Mouse (Mus musculus): Measurements from ENCODE around the gene Popdc3. TPM values are rescaled to one million over a fixed set of nuclear protein-coding genes. Genes with fewer than 3 reads are reported as not detected.
A peak's percentile ranks its signal among the peaks of the same experiment; 100 is the strongest.
"Not testable (repeated sequence)": the region's sequence is repeated elsewhere in the genome, so short reads cannot be mapped to it uniquely, and the experiment has no call there.

Popdc3 gene
- total RNA-seq, 2 experiments from 2014 or later, result not detected

DNA sequence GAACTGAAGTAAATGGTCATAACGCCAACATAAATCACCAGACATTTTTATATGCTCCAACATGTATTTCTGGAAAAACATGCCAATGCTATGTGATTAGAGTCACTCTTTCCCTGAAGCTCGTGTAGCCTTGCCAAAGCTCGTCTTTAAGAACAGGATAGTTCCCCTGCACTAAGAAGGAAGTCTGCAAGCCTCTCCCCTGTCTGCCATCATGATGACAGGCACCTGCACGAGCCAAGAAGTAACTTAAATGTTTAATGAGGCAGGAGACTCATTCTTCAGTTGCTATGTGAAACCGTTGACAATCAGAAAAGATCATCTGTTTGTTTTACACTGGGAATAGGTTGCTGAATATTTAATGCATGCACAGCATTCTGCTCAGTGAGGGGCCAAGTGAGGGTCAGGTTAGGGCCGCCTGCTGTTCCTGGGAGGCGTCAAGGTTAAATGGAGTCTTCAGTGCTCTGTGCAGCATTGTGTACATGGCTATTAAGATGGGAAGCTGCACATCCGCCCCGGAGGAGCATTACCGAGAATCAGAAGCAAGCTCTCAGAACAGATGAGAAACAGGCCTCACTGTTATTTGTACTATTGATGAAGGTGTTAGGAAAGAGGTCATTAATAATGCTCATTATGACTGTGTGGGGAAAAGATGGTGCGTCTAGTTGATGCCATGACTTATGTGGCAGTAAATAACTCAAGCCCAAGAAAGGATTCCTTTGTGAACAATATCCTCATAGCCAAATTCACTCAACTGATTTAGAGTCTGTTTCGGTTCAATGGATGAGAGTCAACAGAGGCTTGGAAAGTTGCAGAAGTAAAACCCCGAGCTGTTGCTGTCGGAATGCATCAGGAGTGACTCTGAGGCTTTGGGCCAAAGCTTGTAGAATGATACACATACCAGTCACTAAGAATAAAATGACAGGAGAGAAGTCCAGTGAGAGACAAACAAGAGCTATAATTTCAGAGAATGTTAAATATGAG, 15.7 kb downstream of the Popdc3 start:
- ATAC-seq (replicated peaks; ENCODE audit: poor library complexity), result no peak

GRCm38 (mm10) chr10:45194531-45194930, 16.6 kb downstream of the Popdc3 start:
- ATAC-seq (replicated peaks; ENCODE audit: poor library complexity), result no peak

- ATAC-seq (replicated peaks; ENCODE audit: poor library complexity), result no peak
Measured at GRCm38 (mm10) chr10:45204582-45204981, 26.7 kb downstream of the Popdc3 start.

DNA sequence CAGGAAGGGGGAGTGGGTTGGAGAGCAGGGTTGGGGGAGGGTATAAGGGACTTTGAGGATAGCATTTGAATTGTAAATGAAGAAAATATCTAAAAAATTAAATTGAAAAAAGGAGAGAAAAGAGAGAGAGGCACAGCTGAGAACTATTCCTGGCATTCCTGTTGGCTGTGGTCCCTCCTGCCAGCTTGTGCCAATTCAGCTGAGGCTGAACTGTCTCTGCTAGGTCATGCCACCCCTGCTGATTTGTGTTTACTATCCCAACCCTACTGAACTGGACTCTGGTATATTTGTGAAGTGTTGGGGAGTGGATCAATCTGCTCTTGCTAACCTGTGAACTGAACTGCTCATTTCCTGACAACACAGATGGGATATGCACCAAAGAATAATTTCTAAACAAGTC, 32.3 kb downstream of the Popdc3 start:
- no peak for ATAC-seq (replicated peaks; ENCODE audit: poor library complexity)

GRCm38 (mm10) chr10:45216676-45217075, 38.8 kb downstream of the Popdc3 start:
- no peak for ATAC-seq (replicated peaks; ENCODE audit: poor library complexity)

DNA sequence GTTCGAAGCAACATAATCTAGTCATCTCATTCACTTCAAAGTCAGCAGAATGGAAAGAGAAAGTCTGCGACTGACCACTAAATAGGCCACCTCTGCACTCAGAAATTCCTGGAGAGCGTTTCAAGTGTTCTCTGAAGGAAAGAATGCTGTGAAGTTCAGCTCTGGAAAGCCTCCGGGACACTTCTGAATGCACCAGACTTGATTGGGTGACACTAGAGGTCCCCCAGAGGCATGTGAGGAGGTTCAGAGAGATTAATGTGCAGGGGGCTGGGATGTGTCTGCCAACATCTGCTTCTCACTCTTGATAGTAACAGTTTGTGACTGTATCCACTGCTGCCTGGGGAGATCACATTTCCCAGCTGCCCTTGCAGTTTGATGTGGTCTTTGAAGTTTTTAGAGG, 52.1 kb downstream of the Popdc3 start:
- no peak for ATAC-seq (replicated peaks; ENCODE audit: poor library complexity)

DNA sequence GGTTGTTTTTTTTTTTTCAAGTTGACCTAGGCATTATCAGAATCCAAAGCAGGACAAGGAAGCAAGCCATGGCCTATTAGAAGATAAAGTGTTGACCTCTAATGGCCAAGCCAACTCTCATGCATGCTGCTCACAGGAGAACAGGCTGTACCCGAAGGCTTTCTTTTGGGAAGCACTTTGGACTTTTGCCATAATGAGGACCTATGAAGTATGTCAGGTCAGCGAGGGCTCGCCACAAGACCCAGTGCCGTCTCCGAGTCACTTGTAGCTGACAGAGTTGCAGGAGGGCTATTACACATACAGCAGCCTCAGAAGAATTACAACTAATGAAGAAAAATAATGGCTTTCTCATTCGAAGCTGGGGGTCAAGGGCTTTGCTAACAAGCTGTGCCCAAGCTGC, 55.5 kb downstream of the Popdc3 start:
- ATAC-seq (replicated peaks; ENCODE audit: poor library complexity), result no peak

DNA sequence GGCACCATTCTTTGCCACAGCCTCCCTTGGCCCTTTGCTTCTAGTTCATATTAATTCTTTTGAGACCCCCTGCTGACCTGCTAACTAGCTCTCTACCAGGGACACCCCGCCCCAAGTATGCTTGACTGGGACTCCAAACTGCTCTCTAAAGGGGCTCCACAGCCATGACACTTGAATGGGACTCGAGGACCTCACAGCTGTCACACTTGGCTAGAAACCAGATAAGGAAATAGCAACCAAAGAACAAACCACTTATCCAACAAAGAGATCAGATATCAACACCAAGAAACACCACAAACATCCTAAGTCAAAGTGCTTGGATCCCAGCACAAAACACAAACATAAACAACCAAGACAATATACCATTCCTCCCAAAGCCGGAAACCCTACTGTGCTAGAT, 58.4 kb downstream of the Popdc3 start:
- no peak for ATAC-seq (replicated peaks; ENCODE audit: poor library complexity)

DNA sequence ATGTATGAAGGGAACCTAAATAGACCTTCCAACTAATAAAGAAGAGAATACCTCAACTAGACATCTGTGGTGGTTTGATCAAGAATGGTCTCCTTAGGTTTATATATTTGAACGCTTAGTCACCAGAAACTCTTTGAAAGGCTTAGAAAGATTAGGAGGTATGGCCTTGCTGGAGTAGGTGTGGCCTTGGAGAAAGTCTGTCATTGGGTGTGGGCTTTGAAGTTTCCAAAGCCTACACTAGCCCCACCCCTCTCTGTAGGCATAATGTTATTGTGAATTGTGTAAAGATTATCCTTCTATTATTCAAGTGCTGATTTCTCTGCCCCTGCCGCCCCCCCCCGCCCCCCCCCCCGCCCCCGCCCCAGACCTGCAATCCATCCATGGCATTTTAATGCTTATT, 59.6 kb downstream of the Popdc3 start:
- no peak for ATAC-seq (replicated peaks; ENCODE audit: poor library complexity)

- peak; percentile 44 for ATAC-seq (replicated peaks; ENCODE audit: poor library complexity)
Measured at GRCm38 (mm10) chr10:45260477-45260876, 82.6 kb downstream of the Popdc3 start.

- ATAC-seq (replicated peaks; ENCODE audit: poor library complexity), result no peak
Measured at GRCm38 (mm10) chr10:45262126-45262525, 84.2 kb downstream of the Popdc3 start.

DNA sequence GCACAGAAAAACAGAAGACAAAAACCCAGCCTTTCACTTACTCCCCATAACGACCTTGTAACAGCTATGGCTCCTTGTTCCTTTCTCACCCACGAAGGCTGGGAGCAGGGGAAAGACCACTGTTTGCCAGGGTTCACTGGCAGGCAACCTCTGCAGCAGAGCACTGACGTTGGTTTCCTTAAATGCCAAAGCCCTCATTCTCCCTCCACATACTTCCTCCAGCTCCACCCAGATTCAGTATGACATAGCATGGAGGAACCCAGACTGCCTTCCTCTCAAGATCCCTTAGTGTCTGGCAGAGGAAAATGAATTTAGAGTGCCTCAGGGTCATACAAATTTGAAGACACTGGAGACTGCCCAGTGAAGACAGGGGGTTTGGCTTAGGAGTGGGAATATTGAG, 98.6 kb downstream of the Popdc3 start:
- ATAC-seq (replicated peaks; ENCODE audit: poor library complexity), result 0 out of 2 replicates have a peak, but pooled peaks have one; percentile 29

GRCm38 (mm10) chr10:45276995-45277394, 99.1 kb downstream of the Popdc3 start:
- ATAC-seq (replicated peaks; ENCODE audit: poor library complexity), result peak; percentile 71

DNA sequence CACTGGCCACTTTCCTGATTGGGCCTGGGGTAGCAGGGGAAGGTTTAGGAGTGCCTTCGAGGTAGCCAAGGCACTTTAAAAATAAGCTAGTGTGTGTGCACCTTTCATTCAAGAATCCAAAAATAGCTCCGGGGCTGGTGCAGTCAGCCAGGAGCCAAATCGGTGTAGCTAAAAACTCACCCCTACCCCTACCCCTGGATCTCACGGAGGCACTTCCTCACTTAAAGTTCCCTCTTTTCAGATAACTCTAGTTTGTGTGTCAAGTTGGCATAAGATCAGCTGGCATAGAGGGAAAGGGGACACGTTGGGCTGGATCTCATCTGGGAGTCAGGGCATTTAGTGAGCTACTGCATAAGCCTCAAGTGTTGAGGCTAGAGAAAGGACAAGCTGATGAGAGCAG, 107.8 kb downstream of the Popdc3 start:
- no peak for ATAC-seq (replicated peaks; ENCODE audit: poor library complexity)

GRCm38 (mm10) chr10:45288351-45288750, 110.5 kb downstream of the Popdc3 start:
- no peak for ATAC-seq (replicated peaks; ENCODE audit: poor library complexity)

DNA sequence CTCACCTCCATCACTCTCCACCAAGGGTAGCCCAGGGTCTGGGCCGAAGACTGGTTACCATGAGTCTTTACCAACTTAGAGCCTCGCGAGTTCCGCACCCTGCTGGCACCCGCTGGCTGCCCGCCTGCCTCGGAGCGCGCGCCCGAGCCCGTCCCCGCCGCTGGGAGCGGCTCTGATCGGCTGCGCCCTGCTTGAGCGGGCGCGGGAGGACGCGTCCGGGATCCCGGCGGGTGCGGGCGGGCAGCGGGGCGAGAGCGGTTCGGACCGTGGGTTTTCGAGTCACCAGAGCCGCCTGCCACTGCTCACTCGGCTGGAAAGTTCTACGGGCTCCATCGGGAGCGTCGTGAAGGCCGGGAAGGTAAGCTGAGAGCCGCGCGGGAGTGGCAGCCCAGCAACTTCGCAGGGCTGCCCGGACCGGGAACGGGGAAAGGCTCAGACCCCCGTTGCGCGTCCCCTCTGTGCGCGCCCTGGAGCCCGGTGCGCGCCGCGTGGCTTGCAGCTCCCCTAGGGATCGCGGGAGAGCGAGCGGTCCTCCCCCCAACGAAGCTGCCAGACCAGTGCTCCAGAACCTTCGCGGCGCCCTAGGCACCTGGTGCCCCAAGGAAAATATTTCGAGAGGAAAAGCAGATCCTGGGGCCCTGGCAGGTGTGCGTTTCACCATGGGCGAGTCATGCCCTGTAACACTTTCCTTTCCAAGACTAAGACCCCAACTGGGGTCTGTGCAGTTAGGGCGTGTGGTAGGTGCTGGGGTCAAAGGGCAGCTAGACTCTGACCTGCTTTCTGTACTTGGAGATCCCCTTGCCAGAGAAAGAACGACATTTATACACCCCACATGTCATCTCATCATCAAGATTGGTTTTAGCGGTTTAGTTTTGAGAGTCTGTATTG, 111.6 kb downstream of the Popdc3 start:
- ATAC-seq (replicated peaks; ENCODE audit: poor library complexity), result 0 out of 2 replicates have a peak, but pooled peaks have one; percentile 31

GRCm38 (mm10) chr10:45290618-45291017, 112.7 kb downstream of the Popdc3 start:
- ATAC-seq (replicated peaks; ENCODE audit: poor library complexity), result no peak

GRCm38 (mm10) chr10:45292159-45292558, 114.3 kb downstream of the Popdc3 start:
- ATAC-seq (replicated peaks; ENCODE audit: poor library complexity), result not testable (repeated sequence)

DNA sequence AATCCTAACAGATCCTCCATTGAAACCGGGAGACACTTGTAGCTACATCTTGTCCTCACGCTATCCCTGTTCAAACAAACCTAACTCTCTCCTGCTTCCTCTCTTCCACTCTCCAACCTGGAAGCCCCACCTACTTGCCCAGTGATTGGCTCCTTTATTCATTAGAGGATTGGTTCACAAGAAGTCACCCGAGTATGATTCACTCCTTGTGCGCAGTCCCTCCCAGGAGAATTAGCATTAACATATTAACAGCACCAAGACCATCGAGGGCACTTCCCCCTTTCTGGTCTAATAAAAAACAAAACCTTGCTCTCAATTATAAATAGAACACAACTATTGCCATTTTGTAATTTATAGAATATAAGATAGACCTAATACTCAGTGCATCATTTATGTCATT, 117.2 kb downstream of the Popdc3 start:
- ATAC-seq (replicated peaks; ENCODE audit: poor library complexity), result no peak

DNA sequence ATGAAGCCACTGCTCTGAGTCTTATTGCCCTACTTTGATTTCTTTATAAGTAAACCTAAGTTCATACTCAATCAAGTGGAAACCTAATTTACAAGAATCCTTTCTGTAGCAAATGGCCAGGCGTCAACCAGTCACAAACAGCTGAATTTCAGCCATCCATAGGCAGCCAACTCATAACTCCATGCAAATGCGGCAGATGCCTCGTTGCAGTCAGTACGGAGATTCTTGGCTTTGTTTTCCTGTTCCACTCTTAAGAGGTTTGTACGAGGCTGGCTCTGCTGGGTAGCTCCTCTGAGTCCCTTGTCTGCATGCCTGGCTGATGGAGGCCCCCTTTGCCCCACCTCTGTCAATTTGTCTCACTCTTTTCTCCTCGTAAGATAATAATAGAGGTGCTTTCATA, 120.6 kb downstream of the Popdc3 start:
- ATAC-seq (replicated peaks; ENCODE audit: poor library complexity), result no peak

DNA sequence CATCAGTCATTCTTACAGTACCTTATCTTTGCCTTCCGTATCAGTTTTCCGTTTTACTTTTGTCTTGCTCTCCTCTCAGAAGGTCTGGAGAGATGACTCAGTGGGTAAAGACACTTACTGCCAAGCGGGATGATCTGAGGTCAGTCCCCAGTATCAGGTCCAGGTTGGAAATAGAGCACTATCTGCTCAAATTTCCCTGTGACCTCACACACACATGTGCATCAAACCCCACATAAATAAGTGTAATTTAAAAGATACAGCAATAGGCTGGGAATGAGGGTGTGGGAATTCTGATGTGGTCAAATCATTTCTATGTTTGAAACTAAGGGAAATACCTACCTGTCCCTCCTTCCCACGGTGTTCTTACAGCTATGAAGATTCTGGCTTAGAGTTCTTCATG, 121.6 kb downstream of the Popdc3 start:
- no peak for ATAC-seq (replicated peaks; ENCODE audit: poor library complexity)
